ENCODE assay signal across 20 mouse cellular contexts in the genomic region with DNA sequence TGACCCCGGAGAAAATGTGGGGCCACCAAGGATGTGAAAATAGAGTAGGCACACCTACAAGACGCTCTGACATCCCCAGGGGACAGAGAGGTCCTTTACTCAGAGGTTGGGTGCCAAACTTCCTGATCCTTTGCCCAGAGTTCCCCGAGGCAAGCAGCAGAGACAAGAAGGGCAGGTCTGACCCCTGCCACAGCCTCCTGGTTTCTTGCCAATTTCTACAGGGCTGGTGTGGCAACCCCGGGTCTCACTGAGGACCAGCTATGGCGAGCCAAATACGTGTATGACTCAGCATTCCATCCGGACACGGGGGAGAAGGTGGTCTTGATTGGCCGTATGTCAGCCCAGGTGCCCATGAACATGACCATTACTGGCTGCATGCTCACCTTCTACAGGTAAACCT. TPM values are rescaled to one million over a fixed set of nuclear protein-coding genes. Genes with fewer than 3 reads are reported as not detected.
DNase-seq lines count a peak whose midpoint lies in the region; ATAC-seq lines count a peak whose summit lies in the region.
"Had no signal": no experiment of that assay in that cellular context is flagged by ENCODE, and none has a peak within 500 bp of the region (broad histone marks: within the 10 kb centered on the region; RNA-seq: fewer than 3 reads in every experiment).

No protein-coding gene starts in this region.

- no peak overlapping the region for H3K27ac ChIP-seq in hindbrain, embryonic 12.5 days
- H3K27ac ChIP-seq in hindbrain, embryonic 11.5 days (ENCODE audit: low read depth, low read length) = no peak overlapping the region
- no peak overlapping the region for H3K27ac ChIP-seq in midbrain, embryonic 16.5 days (ENCODE audit: low read length)
- H3K27ac ChIP-seq: kidney, postnatal 0 days; liver, embryonic 15.5 days had no signal

- H3K27me3 ChIP-seq in hindbrain, embryonic 12.5 days = peaks cover 23% of the 10 kb centered on the region
- peaks cover 15% of the 10 kb centered on the region for H3K27me3 ChIP-seq in hindbrain, embryonic 11.5 days (ENCODE audit: control insufficient read depth, insufficient read depth, low read length)
- H3K27me3 ChIP-seq in midbrain, embryonic 16.5 days (ENCODE audit: control insufficient read depth, insufficient read depth, low read depth, low read length) = peaks cover 5% of the 10 kb centered on the region; the same call in 1 of the 2 replicates

- no peaks in the 10 kb centered on the region for H3K9me3 ChIP-seq in hindbrain, embryonic 12.5 days (replicated peaks)
- H3K9me3 ChIP-seq in hindbrain, embryonic 11.5 days (ENCODE audit: control insufficient read depth, low read length) = no peaks in the 10 kb centered on the region
- H3K9me3 ChIP-seq in midbrain, embryonic 16.5 days (replicated peaks; ENCODE audit: control insufficient read depth, low read length, poor library complexity, severe bottlenecking) = no peaks in the 10 kb centered on the region
- H3K9me3 ChIP-seq: embryonic facial prominence, embryonic 15.5 days; heart, embryonic 15.5 days; liver, embryonic 15.5 days; stomach, embryonic 15.5 days had no signal

- H3K36me3 ChIP-seq in hindbrain, embryonic 12.5 days = peaks cover 27% of the 10 kb centered on the region
- H3K36me3 ChIP-seq in hindbrain, embryonic 11.5 days (ENCODE audit: control insufficient read depth, insufficient read depth, low read length) = no peaks in the 10 kb centered on the region
- peaks cover 6% of the 10 kb centered on the region; the same call in 1 of the 2 replicates for H3K36me3 ChIP-seq in midbrain, embryonic 16.5 days (ENCODE audit: control insufficient read depth, insufficient read depth, low read length)
- H3K36me3 ChIP-seq: liver, embryonic 15.5 days; stomach, embryonic 15.5 days had no signal

- WGBS in hindbrain, embryonic 12.5 days = 76% methylated on average over 9 of the region's 9 CpGs
- WGBS in hindbrain, embryonic 11.5 days = 81% methylated on average over 9 of the region's 9 CpGs
- WGBS in midbrain, embryonic 16.5 days = 77% methylated on average over 9 of the region's 9 CpGs

- ATAC-seq in hindbrain, embryonic 12.5 days (ENCODE audit: low FRiP score) = no peak
- no peak for ATAC-seq in hindbrain, embryonic 11.5 days (ENCODE audit: low FRiP score)
- ATAC-seq in midbrain, embryonic 16.5 days = no peak
- ATAC-seq: inflammation-experienced regulatory T-cells, adult 6 months had no signal

- no peak overlapping the region for H3K9ac ChIP-seq in hindbrain, embryonic 12.5 days
- no peak overlapping the region for H3K9ac ChIP-seq in hindbrain, embryonic 11.5 days (ENCODE audit: low read depth, low read length)
- 0 out of 2 replicates have a peak overlapping the region, but pooled peaks have one; percentile 20 for H3K9ac ChIP-seq in midbrain, embryonic 16.5 days (ENCODE audit: low read depth, low read length)
- H3K9ac ChIP-seq: embryonic facial prominence, embryonic 15.5 days; heart, embryonic 15.5 days; liver, embryonic 15.5 days; stomach, embryonic 15.5 days had no signal

- peak; percentile 70 for DNase-seq in cerebellum, adult 11-12 months
- DNase-seq in cerebellum, postnatal 25 days = no peak
- DNase-seq in hindbrain, embryonic 11.5 days (ENCODE audit: low spot score) = no peak
- peak; percentile 58 for DNase-seq in 3134 (ENCODE audit: extremely low read depth, insufficient read length, low spot score)
- DNase-seq in spleen, postnatal 10 days (ENCODE audit: low spot score in 2 of 2) = no peak
- DNase-seq in T-cell, adult 2 months (ENCODE audit: low spot score) = no peak
- DNase-seq: adrenal gland, adult 2 months; cerebellum, postnatal 36 days; left cerebral cortex, postnatal 4 days; lung, postnatal 36 days; right cerebral cortex, postnatal 4 days; thymus, postnatal 14 days had no signal

- peak overlapping the region; percentile 71 for H3K4me2 ChIP-seq in hindbrain, embryonic 12.5 days (replicated peaks)
- no peak overlapping the region for H3K4me2 ChIP-seq in hindbrain, embryonic 11.5 days (replicated peaks; ENCODE audit: low read depth, low read length)
- H3K4me2 ChIP-seq in midbrain, embryonic 16.5 days (ENCODE audit: low read length) = peak overlapping the region; percentile 85; the same call in 1 of the 2 replicates

- peaks cover 34% of the 10 kb centered on the region for H3K4me1 ChIP-seq in hindbrain, embryonic 12.5 days
- peaks cover 8% of the 10 kb centered on the region; the same call in 1 of the 2 replicates for H3K4me1 ChIP-seq in hindbrain, embryonic 11.5 days (replicated peaks; ENCODE audit: control insufficient read depth, insufficient read depth, low read length)
- H3K4me1 ChIP-seq in midbrain, embryonic 16.5 days (ENCODE audit: control insufficient read depth, insufficient read depth, low read length) = peaks cover 25% of the 10 kb centered on the region

- no peak overlapping the region for H3K4me3 ChIP-seq in hindbrain, embryonic 12.5 days
- H3K4me3 ChIP-seq in hindbrain, embryonic 11.5 days (ENCODE audit: low read depth, low read length) = no peak overlapping the region
- no peak overlapping the region for H3K4me3 ChIP-seq in midbrain, embryonic 16.5 days (ENCODE audit: low read depth, low read length)
- H3K4me3 ChIP-seq: liver, embryonic 15.5 days; stomach, embryonic 15.5 days had no signal

RNA-seq across cellular contexts. Expression of gene Sfxn3, which starts 2.2 kb away (rescaled TPM):
- 38.2 and 41.6 TPM in 2 replicates for polyA plus RNA-seq in hindbrain, embryonic 12.5 days (2016; fragmentation: Nextera tagmentation; extraction: Ambion mirVana)
- 22.7 and 23.8 TPM in 2 replicates for polyA plus RNA-seq in hindbrain, embryonic 11.5 days (2014; fragmentation: Nextera tagmentation; extraction: Ambion mirVana)
- polyA plus RNA-seq in midbrain, embryonic 16.5 days (2015; fragmentation: Nextera tagmentation; extraction: Ambion mirVana) = 95.9 and 101 TPM in 2 replicates

RNA-seq across cellular contexts. Expression of gene Pdzd7, which starts 4.0 kb away (rescaled TPM):
- polyA plus RNA-seq in hindbrain, embryonic 12.5 days (2016; fragmentation: Nextera tagmentation; extraction: Ambion mirVana) = 0.72 and 0.81 TPM in 2 replicates
- 0.62 TPM in 1 of 2 replicates, not detected in the other for polyA plus RNA-seq in hindbrain, embryonic 11.5 days (2014; fragmentation: Nextera tagmentation; extraction: Ambion mirVana)
- polyA plus RNA-seq in midbrain, embryonic 16.5 days (2015; fragmentation: Nextera tagmentation; extraction: Ambion mirVana) = 2.9 and 3.9 TPM in 2 replicates
- polyA plus RNA-seq: inflammation-experienced regulatory T-cells, adult 6 months; liver, embryonic 15.5 days had no signal

RNA-seq across cellular contexts. Expression of gene Kazald1, which starts 25.5 kb away (rescaled TPM):
- 9.4 and 14.1 TPM in 2 replicates for polyA plus RNA-seq in hindbrain, embryonic 12.5 days (2016; fragmentation: Nextera tagmentation; extraction: Ambion mirVana)
- polyA plus RNA-seq in hindbrain, embryonic 11.5 days (2014; fragmentation: Nextera tagmentation; extraction: Ambion mirVana) = 2.9 and 3.9 TPM in 2 replicates
- 1.3 and 1.9 TPM in 2 replicates for polyA plus RNA-seq in midbrain, embryonic 16.5 days (2015; fragmentation: Nextera tagmentation; extraction: Ambion mirVana)

RNA-seq across cellular contexts. Expression of gene Lzts2, which starts 35.3 kb away (rescaled TPM):
- 71.0 and 72.1 TPM in 2 replicates for polyA plus RNA-seq in hindbrain, embryonic 12.5 days (2016; fragmentation: Nextera tagmentation; extraction: Ambion mirVana)
- polyA plus RNA-seq in hindbrain, embryonic 11.5 days (2014; fragmentation: Nextera tagmentation; extraction: Ambion mirVana) = 39.7 and 41.0 TPM in 2 replicates
- 15.5 and 17.2 TPM in 2 replicates for polyA plus RNA-seq in midbrain, embryonic 16.5 days (2015; fragmentation: Nextera tagmentation; extraction: Ambion mirVana)

RNA-seq across cellular contexts. Expression of gene Mrpl43, which starts 43.3 kb away (rescaled TPM):
- 79.4 and 81.6 TPM in 2 replicates for polyA plus RNA-seq in hindbrain, embryonic 12.5 days (2016; fragmentation: Nextera tagmentation; extraction: Ambion mirVana)
- polyA plus RNA-seq in hindbrain, embryonic 11.5 days (2014; fragmentation: Nextera tagmentation; extraction: Ambion mirVana) = 69.0 and 75.0 TPM in 2 replicates
- 88.6 and 92.9 TPM in 2 replicates for polyA plus RNA-seq in midbrain, embryonic 16.5 days (2015; fragmentation: Nextera tagmentation; extraction: Ambion mirVana)

Comparison
In these comparisons a context has a peak if more than half of its experiments do, and no peak if none do; other contexts are left out.
1. DNase-seq: peak in cerebellum, adult 11-12 months (single experiment) and 3134 (single experiment); none in cerebellum, postnatal 25 days (0 of 2), hindbrain, embryonic 11.5 days (single experiment), spleen, postnatal 10 days (0 of 2) and T-cell, adult 2 months (single experiment).